Comparison of ENCODE assay signal across 10 mouse cellular contexts in genomic region chr15:82069898-82070297, GRCm38 (mm10). TPM values are rescaled to one million over a fixed set of nuclear protein-coding genes. Genes with fewer than 3 reads are reported as not detected.
DNase-seq lines count a peak whose midpoint lies in the region; ATAC-seq and TF ChIP-seq lines count a peak whose summit lies in the region.
"Had no signal": no experiment of that assay in that cellular context is flagged by ENCODE, and none has a peak within 500 bp of the region (broad histone marks: within the 10 kb centered on the region; RNA-seq: fewer than 3 reads in every experiment).

TSS of gene Mei1 (plus strand) at chr15:82069996.

- no peak for DNase-seq in cerebellum, adult 2 months
- no peak for DNase-seq in cerebellum, adult 9-11 months
- peak; percentile 23 for DNase-seq in right cerebral cortex, postnatal 4 days
- no peak for DNase-seq in right cerebral cortex, adult 18-20 months
- no peak for DNase-seq in layer of hippocampus, postnatal 10 days (ENCODE audit: low spot score in 2 of 2)
- DNase-seq: adrenal gland, adult 2 months; thymus, postnatal 14 days had no signal

- H3K9ac ChIP-seq in limb, embryonic 12.5 days (replicated peaks), result no peak within 1 kb of the TSS

- H3K36me3 ChIP-seq in limb, embryonic 12.5 days, result no peaks in the 10 kb centered on the region

- H3K9me3 ChIP-seq in limb, embryonic 12.5 days, result peaks cover 6% of the 10 kb centered on the region; the same call in 1 of the 2 replicates

- no peak for TF ChIP-seq CTCF in cerebellum, adult 2 months (IDR thresholded peaks at IDR 0.05; ENCODE audit: borderline replicate concordance, insufficient read depth, low read depth, low read length)

- WGBS in cerebellum, adult 2 months, result 18% methylated on average over 40 of the region's 40 CpGs
- 22% methylated on average over 40 of the region's 40 CpGs for WGBS in limb, embryonic 12.5 days

- peaks cover 3% of the 10 kb centered on the region; the same call in 1 of the 2 replicates for H3K27me3 ChIP-seq in cerebellum, adult 2 months (ENCODE audit: control insufficient read depth, insufficient read depth, low read length)
- peaks cover 60% of the 10 kb centered on the region for H3K27me3 ChIP-seq in limb, embryonic 12.5 days

- peak within 1 kb of the TSS; percentile 46 for H3K4me2 ChIP-seq in limb, embryonic 12.5 days

- TF ChIP-seq POLR2A in cerebellum, adult 2 months (IDR thresholded peaks at IDR 0.05; ENCODE audit: borderline replicate concordance, insufficient read depth, low read length), result no peak

- no peak for ATAC-seq in limb, embryonic 12.5 days (ENCODE audit: insufficient number of reproducible peaks, insufficient read depth, low FRiP score, low TSS enrichment, low read depth)
- no peak for ATAC-seq in megakaryocyte progenitor cell, adult 5-6 weeks (replicated peaks; ENCODE audit: poor library complexity)
- no peak for ATAC-seq in activated CD4-positive, CD25-positive, alpha-beta regulatory T cell, adult 4 months

- no peak within 1 kb of the TSS for H3K27ac ChIP-seq in cerebellum, adult 2 months (ENCODE audit: insufficient read depth, low read length)
- no peak within 1 kb of the TSS for H3K27ac ChIP-seq in limb, embryonic 12.5 days

- H3K4me3 ChIP-seq in cerebellum, adult 2 months (replicated peaks; ENCODE audit: insufficient read depth, low read depth, low read length), result peak within 1 kb of the TSS; percentile 9
- H3K4me3 ChIP-seq in limb, embryonic 12.5 days (replicated peaks), result peak within 1 kb of the TSS; percentile 25

- H3K4me1 ChIP-seq in cerebellum, adult 2 months (ENCODE audit: control insufficient read depth, insufficient read depth, low read length), result no peaks in the 10 kb centered on the region
- H3K4me1 ChIP-seq in limb, embryonic 12.5 days (replicated peaks), result peaks cover 4% of the 10 kb centered on the region; the same call in 1 of the 2 replicates

RNA-seq across cellular contexts. Expression of gene Mei1, which starts in this region (rescaled TPM):
- 0.06 and 0.13 TPM in 2 replicates for polyA plus RNA-seq in cerebellum, adult 2 months (2012; rRNA removed)
- 0.10 TPM in 1 of 2 replicates, not detected in the other for polyA plus RNA-seq in limb, embryonic 12.5 days (2016; fragmentation: Nextera tagmentation; extraction: Ambion mirVana)
- total RNA-seq in layer of hippocampus, postnatal 10 days (2021), result under 1 TPM; 0.18 to 0.27 TPM
- not detected in 2 replicates for total RNA-seq in megakaryocyte progenitor cell, adult 5-6 weeks (2015)
- total RNA-seq in megakaryocyte progenitor cell, adult 5-6 weeks (2017), result not detected in 2 replicates
- not detected for polyA plus RNA-seq in activated CD4-positive, CD25-positive, alpha-beta regulatory T cell, adult 4 months (2017; shearing (Covaris generic))
- polyA plus RNA-seq: adrenal gland, adult 2 months had no signal
